Mouse (Mus musculus) neural tube, embryonic 11.5 days (tissue): ENCODE results near the gene Aqp2. TPM values are rescaled to one million over a fixed set of nuclear protein-coding genes. Genes with fewer than 3 reads are reported as not detected.
A peak's percentile ranks its signal among the peaks of the same experiment; 100 is the strongest.

ENCODE experiments used
- ATAC-seq: fragments of 200-750 bp; cut with Nextera tagmentation; 2 replicates; pipeline ENCODE4 v1.8.0; 2017; ENCODE audit warnings: moderate number of reproducible peaks, mild to moderate bottlenecking, moderate TSS enrichment, moderate library complexity; ENCODE audit not compliant: insufficient read depth, low FRiP score, low TSS enrichment
- DNase-seq: peaks from one replicate; pipeline ENCODE4 v3.0.0-alpha.2; 2015; ENCODE audit warnings: low spot score
- H3K27ac ChIP-seq: fragments of 300-500 bp; sonication (generic); 2 replicates; pipeline ENCODE4 v1.5.1; 2014; ENCODE audit warnings: low read depth, mild to moderate bottlenecking, low read length
- H3K27me3 ChIP-seq: fragments of 300-500 bp; sonication (generic); 2 replicates; pipeline ENCODE4 v1.6.1; 2014; ENCODE audit warnings: mild to moderate bottlenecking, low read length, mixed read lengths; ENCODE audit not compliant: control insufficient read depth, insufficient read depth
- H3K36me3 ChIP-seq: fragments of 300-500 bp; sonication (generic); 2 replicates; pipeline ENCODE4 v1.6.1; 2014; ENCODE audit warnings: mild to moderate bottlenecking, low read length, moderate library complexity, mixed read lengths; ENCODE audit not compliant: control insufficient read depth, insufficient read depth
- H3K4me1 ChIP-seq: fragments of 300-500 bp; sonication (generic); 2 replicates; pipeline ENCODE4 v1.6.1; 2014; ENCODE audit warnings: low read length, mixed read lengths; ENCODE audit not compliant: control insufficient read depth, insufficient read depth
- H3K4me2 ChIP-seq: fragments of 300-500 bp; sonication (generic); 2 replicates; pipeline ENCODE4 v1.6.1; 2014; ENCODE audit warnings: low read depth, mild to moderate bottlenecking, moderate library complexity
- H3K4me3 ChIP-seq: fragments of 300-500 bp; sonication (generic); 2 replicates; pipeline ENCODE4 v1.5.1; 2014; ENCODE audit warnings: low read depth, low read length
- H3K9ac ChIP-seq: fragments of 300-500 bp; sonication (generic); 2 replicates; pipeline ENCODE4 v1.6.1; 2014; ENCODE audit warnings: mild to moderate bottlenecking, low read length
- H3K9me3 ChIP-seq: fragments of 300-500 bp; sonication (generic); 2 replicates; pipeline ENCODE4 v1.6.1; 2016; ENCODE audit warnings: low read length; ENCODE audit not compliant: control insufficient read depth
- WGBS: fragments of 180-500 bp; shearing (Covaris S2); extraction: QIAGEN DNeasy Blood & Tissue Kit; methylation state at CpG from one replicate; pipeline ENCODE4 v1.1.7; 2014; 5-methylcytosine and 5-hydroxymethylcytosine counted together
- polyA plus RNA-seq: library from polyadenylated mRNA; unstranded; fragments of >200 nt; fragmentation: Nextera tagmentation; extraction: Ambion mirVana; gene quantifications from 2 replicates; pipeline ENCODE4 v1.2.1, GENCODE M21; 2014

Aqp2 gene
- polyA plus RNA-seq, 1 experiment from 2014 or later: not detected

DNA sequence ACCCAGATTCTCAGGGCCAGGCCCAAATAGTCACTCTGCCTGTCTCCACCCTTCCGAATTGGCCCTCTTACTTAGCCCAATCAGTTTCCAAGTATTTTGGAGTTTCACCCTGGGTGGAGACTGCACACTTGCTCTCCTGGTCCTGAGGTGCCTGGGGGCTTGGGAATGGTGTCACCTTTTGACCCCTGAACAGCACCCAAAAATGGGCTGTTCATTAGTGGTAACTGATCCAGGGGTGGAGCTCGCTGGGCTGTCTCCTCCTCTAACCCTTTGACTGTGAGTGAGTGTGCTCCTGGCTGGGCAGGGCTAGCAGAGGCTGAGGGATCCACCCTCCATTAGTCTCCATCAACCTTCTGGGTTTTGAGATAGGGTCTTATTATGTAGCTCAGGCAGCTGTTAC is 29.0 kb upstream of the Aqp2 start:
- no peak overlapping the region for H3K27ac ChIP-seq
- DNase-seq (no peak), ATAC-seq (no peak)
- H3K36me3 ChIP-seq: no peaks in the 10 kb centered on the region
- H3K9me3 ChIP-seq: no peaks in the 10 kb centered on the region
- no peak overlapping the region for H3K9ac ChIP-seq
- no peak overlapping the region for H3K4me2 ChIP-seq
- H3K4me3 ChIP-seq: no peak overlapping the region
- 42% methylated on average over 2 of the region's 2 CpGs for WGBS
- no peaks in the 10 kb centered on the region for H3K4me1 ChIP-seq
- H3K27me3 ChIP-seq: no peaks in the 10 kb centered on the region

DNA sequence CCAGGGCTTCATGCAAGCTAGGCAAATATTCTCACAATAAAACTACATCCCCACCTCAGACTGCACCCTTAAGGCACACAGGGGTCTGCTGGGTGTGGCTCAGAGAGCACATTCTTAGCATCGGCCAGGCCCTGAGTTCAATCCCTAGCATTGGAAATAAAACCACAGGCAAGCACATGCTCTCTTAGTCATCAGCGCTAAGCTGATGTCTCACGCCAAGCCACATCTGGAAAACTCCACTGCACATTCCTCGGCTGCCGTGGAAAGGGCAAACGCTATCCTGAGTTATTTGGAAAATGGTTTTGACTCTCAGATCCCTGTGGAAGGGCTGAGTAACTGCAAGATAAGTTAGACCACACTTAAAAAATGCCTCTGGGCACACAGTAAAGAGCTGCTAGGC is 25.1 kb upstream of the Aqp2 start:
- Histone ChIP-seq H3K4me3 (no peak overlapping the region), H3K27me3 (no peaks in the 10 kb centered on the region), H3K9me3 (no peaks in the 10 kb centered on the region), H3K36me3 (no peaks in the 10 kb centered on the region), H3K4me2 (no peak overlapping the region), H3K9ac (no peak overlapping the region), H3K4me1 (no peaks in the 10 kb centered on the region), H3K27ac (no peak overlapping the region)
- ATAC-seq: no peak
- DNase-seq: no peak
- 66% methylated on average over 6 of the region's 6 CpGs for WGBS

DNA sequence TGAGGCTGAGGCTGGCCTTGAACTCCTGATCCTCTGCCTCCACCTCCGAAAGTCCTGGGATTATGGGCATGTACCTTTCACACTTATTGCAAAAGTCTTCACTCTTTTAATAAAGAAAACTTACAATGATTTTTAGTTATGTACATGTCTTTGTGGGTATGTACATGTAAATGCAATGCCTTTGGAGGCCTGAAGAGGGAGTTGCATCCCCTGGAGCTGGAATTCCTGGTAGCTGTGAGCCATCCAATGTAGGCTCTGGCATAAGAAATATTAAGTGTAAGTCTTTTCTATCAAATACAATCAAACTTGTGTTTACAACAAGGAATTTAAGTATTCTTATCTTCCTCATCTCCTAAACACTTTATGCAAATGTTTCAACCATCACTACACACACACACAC is 19.9 kb upstream of the Aqp2 start:
- Histone ChIP-seq H3K36me3 (no peaks in the 10 kb centered on the region), H3K27ac (no peak overlapping the region), H3K9ac (no peak overlapping the region), H3K4me1 (no peaks in the 10 kb centered on the region), H3K4me3 (no peak overlapping the region), H3K9me3 (no peaks in the 10 kb centered on the region), H3K27me3 (no peaks in the 10 kb centered on the region), H3K4me2 (no peak overlapping the region)
- no peak for ATAC-seq
- no peak for DNase-seq
- WGBS: 86% methylated on average over 1 of the region's 1 CpGs

DNA sequence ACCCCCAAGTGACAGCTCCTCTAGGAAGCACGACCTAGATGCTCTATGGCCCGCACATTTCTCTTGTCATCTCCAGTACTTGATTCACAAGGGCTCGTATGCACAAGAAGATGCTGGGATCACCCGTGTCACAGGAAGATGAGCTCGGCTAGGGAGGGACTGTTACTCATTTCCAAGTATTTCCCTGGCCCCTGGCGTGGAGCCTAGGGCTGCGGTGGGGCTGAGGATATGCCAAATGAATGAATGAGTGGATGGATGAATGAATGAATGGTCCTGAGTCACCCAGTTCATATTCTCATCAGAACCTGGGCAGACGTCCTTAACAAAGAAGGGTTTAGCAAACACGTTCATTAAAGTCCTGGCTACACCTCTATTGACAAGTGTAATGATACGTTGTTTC is 18.6 kb upstream of the Aqp2 start:
- Histone ChIP-seq H3K9ac (no peak overlapping the region), H3K4me1 (no peaks in the 10 kb centered on the region), H3K27ac (no peak overlapping the region), H3K36me3 (no peaks in the 10 kb centered on the region), H3K4me3 (no peak overlapping the region), H3K9me3 (no peaks in the 10 kb centered on the region), H3K4me2 (no peak overlapping the region), H3K27me3 (no peaks in the 10 kb centered on the region)
- ATAC-seq (no peak), DNase-seq (no peak)
- WGBS: 80% methylated on average over 10 of the region's 10 CpGs

DNA sequence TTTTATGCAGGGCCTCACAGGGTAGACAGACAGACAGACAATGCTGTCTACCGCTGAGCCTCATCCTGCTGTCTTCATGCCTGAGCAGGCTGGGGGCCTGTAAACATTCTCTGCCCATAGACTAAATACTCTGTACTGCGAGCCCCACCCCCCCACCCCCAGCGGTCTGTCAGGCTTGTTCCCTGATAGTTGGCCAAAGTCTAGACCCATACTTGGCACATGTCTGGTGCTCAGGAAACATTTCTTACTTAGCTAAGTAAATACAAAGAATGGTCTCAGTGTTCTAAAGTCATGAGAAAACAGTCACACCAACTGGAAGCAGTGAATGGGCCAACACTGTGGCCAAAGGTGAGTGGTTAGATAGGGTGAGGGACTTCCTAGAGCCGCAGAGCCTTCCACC is 11.5 kb upstream of the Aqp2 start:
- WGBS: 73% methylated on average over 4 of the region's 4 CpGs
- no peaks in the 10 kb centered on the region for H3K27me3 ChIP-seq
- H3K36me3 ChIP-seq: no peaks in the 10 kb centered on the region
- DNase-seq: no peak
- H3K9me3 ChIP-seq: no peaks in the 10 kb centered on the region
- H3K4me2 ChIP-seq: no peak overlapping the region
- no peak overlapping the region for H3K27ac ChIP-seq
- H3K4me3 ChIP-seq: no peak overlapping the region
- H3K4me1 ChIP-seq: no peaks in the 10 kb centered on the region
- no peak overlapping the region for H3K9ac ChIP-seq
- ATAC-seq: no peak

DNA sequence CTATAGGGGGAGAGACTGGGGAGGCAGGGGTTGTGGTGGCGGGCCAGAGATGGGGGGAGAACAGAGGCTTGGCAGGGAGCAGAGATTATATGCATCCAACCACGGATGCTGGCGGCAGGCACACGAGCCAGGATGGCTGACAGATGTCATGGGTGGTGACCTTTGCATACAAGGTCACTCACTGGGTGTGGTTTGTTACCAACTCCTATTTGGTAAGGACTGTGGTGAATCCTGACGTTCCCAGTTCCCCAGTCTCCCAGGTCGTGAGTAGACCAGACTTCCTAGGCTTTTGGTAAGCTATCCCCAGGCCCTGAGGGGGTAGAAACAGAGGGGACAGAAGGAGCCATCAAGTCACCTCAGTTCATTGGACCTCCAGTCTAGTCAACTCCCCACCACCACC is 10.2 kb upstream of the Aqp2 start:
- no peak for ATAC-seq
- Histone ChIP-seq H3K27ac (no peak overlapping the region), H3K4me1 (no peaks in the 10 kb centered on the region), H3K4me2 (no peak overlapping the region), H3K4me3 (no peak overlapping the region), H3K9ac (no peak overlapping the region), H3K27me3 (no peaks in the 10 kb centered on the region), H3K36me3 (no peaks in the 10 kb centered on the region), H3K9me3 (no peaks in the 10 kb centered on the region)
- no peak for DNase-seq
- 80% methylated on average over 6 of the region's 6 CpGs for WGBS

DNA sequence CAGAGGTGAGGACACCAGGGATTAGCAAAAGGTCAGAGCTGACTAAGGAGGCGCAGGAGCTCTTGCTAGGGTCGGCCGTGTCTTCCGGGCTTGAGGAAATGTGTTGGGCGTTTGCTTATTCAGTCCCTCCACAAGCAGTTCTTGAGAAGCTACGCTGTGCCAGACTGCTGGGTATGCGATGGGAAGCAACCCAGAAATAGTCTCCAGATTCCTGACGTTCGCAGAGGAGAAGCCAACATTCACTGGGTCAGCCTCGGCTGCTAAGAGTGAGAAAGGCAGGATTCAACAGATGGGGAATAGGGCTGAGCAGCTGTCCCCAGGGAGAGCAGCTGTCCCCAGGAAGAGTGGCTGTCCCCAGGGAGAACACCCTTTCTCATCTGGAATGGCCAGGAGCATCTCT is 9.7 kb upstream of the Aqp2 start:
- H3K27ac ChIP-seq: no peak overlapping the region
- ATAC-seq (no peak), DNase-seq (no peak)
- H3K9ac ChIP-seq: no peak overlapping the region
- no peaks in the 10 kb centered on the region for H3K4me1 ChIP-seq
- no peaks in the 10 kb centered on the region for H3K9me3 ChIP-seq
- WGBS: 86% methylated on average over 10 of the region's 10 CpGs
- H3K36me3 ChIP-seq: no peaks in the 10 kb centered on the region
- no peak overlapping the region for H3K4me2 ChIP-seq
- no peak overlapping the region for H3K4me3 ChIP-seq
- H3K27me3 ChIP-seq: no peaks in the 10 kb centered on the region

DNA sequence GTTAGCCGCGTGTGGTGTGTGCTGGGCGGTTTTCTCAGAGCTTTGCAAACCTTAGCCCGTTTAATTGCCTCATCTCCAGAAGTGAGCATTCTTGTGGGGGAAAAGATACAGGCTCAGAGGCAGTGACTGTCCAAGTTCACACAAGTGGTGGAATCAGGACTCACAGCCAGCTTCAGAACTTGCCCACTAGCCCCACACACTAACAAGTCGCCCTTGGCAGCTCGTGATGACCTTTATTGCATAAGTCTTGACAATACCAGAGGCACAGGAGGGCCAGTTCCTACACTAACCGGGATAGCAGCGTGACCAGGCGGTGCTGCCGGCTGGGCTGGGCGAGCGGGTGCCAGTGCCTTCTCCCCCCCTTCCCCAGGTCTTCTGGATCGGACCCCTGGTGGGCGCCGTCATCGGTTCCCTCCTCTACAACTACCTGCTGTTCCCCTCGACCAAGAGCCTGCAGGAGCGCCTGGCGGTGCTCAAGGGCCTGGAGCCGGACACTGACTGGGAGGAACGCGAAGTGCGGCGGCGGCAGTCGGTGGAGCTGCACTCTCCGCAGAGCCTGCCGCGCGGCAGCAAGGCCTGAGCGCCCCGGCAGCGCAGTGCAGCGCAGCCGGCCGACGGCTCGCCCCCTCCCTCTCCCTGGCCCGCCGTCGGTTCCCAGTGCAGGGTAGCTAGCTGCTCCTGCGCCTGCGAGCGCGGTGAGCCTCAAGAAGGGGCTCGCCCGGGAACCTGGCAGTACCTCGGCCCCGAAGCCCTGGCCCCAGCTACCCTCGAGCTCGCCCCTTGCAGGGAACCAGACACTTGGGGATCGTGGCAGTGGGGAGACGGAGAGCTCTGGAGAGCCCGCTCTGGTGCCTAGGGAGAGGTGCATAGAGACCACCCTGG is 4.8 kb downstream of the Aqp2 start:
- Histone ChIP-seq H3K36me3 (no peaks in the 10 kb centered on the region), H3K4me2 (peak overlapping the region; percentile 49), H3K4me3 (peak overlapping the region; percentile 21), H3K9me3 (no peaks in the 10 kb centered on the region), H3K27ac (no peak overlapping the region), H3K9ac (peak overlapping the region; percentile 37), H3K4me1 (peaks cover 15% of the 10 kb centered on the region), H3K27me3 (peaks cover 66% of the 10 kb centered on the region)
- ATAC-seq: no peak
- WGBS: 2% methylated on average over 54 of the region's 54 CpGs
- peak; percentile 68 for DNase-seq
